Mouse (Mus musculus): ENCODE data around the gene Hip1r. TPM values are rescaled to one million over a fixed set of nuclear protein-coding genes. Genes with fewer than 3 reads are reported as not detected.

The Hip1r gene
- polyA plus RNA-seq, 1 experiment from 2014 or later = 8.4 TPM

DNA sequence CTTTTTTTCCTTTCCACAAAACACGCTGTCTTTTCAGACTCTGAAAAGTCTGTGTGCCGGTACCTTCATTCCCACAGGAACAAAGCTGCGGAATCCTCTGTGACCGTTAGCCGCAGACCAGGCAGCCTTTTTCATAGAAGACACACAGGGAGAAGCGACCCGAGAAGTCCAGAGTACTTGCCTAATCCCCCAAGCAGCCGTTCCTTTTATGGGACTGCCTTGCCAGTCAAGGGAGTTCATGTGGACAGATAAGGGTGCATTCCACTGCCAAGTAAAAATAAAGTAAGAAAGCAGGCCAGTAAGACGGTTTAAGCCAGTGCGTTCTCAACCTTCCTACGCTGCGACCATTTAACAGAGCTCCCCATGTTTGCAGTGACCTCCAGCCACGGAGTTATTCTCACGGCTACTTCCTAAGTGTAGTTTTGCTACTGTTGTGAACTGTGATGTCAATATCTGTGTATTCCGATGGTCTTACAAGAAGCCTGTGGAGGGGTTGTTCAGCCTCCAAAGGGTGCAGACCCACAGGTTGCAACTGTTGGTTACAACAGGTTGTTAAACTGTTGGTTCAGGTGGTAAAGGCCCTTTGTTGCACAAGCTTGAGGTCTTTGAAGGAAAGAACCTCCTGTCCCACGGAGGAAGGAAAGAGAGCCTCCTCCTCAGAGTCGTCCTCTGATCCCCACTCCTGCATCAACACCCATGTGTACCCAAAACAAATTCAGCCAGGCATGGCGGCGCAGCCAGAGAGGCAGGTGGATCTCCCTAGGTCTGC is 54.5 kb downstream of the Hip1r start:
- Histone ChIP-seq H3K4me3 (peak overlapping the region; percentile 38), H3K4me1 (peaks cover 84% of the 10 kb centered on the region), H3K36me3 (peaks cover 18% of the 10 kb centered on the region), H3K9me3 (no peaks in the 10 kb centered on the region), H3K27me3 (ENCODE audit: insufficient read depth, poor library complexity, severe bottlenecking) (no peaks in the 10 kb centered on the region), H3K27ac (peak overlapping the region; percentile 86)
- DNase-seq (ENCODE audit: low spot score) = no peak
- 41% methylated on average over 19 of the region's 19 CpGs for WGBS

DNA sequence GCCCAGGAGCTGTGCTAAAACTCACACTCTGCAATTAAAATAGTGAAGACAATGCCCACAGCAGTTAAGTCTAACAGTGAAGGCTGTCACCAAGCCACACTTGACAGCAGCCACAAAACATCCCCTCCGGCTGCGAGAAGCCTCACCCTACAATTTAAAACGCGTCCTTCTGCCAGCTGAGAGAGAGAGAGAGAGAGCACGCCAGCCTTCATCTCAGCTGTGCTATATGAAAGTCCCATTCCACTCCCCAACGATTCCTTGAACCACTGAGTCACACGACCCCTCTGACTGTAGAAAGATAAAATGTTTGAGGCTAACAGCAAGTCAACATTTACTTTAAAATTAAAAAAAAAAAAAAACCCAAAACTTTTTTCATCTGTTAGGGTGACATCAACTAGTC is 55.3 kb downstream of the Hip1r start:
- Histone ChIP-seq H3K4me1 (peaks cover 76% of the 10 kb centered on the region), H3K36me3 (peaks cover 18% of the 10 kb centered on the region), H3K9me3 (no peaks in the 10 kb centered on the region), H3K27ac (peak overlapping the region; percentile 86), H3K4me3 (peak overlapping the region; percentile 38; the same call in 1 of the 2 replicates), H3K27me3 (ENCODE audit: insufficient read depth, poor library complexity, severe bottlenecking) (no peaks in the 10 kb centered on the region)
- 53% methylated on average over 7 of the region's 7 CpGs for WGBS
- no peak for DNase-seq (ENCODE audit: low spot score)

DNA sequence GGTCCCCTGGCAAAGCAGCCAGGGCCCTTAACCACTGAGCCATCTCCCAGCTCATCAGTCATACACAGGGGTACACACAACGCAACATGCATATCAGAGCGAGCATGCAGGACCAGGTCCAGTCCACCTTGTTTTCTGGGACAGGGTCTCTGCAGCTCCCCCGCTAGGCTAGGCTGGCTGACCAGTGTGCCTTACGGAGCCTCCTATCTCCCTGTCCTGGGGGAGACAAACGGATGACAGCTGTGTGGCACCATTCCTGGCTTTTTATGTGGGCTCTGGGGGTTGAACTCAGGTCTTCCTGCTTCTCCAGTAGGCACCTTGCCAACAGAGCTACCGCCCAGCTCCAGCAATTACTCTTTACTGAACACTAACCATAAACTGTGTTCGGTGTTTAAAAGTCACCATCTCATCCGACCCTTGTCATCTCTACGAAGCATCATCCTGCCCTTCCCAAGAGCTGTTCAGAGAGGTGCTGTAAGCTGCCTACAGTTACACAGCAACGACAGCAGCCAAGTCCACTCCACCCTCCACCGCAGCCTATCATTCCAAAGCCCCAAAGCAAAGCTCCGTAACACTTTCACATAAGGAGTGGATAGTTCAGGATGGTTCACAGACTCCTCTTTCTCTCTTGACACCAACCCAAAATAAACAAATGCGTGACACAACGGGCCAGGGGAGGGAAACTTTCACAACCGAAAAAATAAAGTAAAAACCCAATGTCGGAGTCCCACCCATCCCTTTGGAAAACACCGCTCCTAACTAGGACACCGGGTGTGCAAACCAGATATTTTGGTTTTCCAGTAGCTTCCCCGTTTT is 56.0 kb downstream of the Hip1r start:
- H3K27ac ChIP-seq = 0 out of 2 replicates have a peak overlapping the region, but pooled peaks have one; percentile 86
- H3K4me1 ChIP-seq = peaks cover 69% of the 10 kb centered on the region
- WGBS = 81% methylated on average over 19 of the region's 19 CpGs
- H3K9me3 ChIP-seq = no peaks in the 10 kb centered on the region
- DNase-seq (ENCODE audit: low spot score) = no peak
- H3K4me3 ChIP-seq = peak overlapping the region; percentile 98
- no peaks in the 10 kb centered on the region for H3K27me3 ChIP-seq (ENCODE audit: insufficient read depth, poor library complexity, severe bottlenecking)
- H3K36me3 ChIP-seq = peaks cover 18% of the 10 kb centered on the region

DNA sequence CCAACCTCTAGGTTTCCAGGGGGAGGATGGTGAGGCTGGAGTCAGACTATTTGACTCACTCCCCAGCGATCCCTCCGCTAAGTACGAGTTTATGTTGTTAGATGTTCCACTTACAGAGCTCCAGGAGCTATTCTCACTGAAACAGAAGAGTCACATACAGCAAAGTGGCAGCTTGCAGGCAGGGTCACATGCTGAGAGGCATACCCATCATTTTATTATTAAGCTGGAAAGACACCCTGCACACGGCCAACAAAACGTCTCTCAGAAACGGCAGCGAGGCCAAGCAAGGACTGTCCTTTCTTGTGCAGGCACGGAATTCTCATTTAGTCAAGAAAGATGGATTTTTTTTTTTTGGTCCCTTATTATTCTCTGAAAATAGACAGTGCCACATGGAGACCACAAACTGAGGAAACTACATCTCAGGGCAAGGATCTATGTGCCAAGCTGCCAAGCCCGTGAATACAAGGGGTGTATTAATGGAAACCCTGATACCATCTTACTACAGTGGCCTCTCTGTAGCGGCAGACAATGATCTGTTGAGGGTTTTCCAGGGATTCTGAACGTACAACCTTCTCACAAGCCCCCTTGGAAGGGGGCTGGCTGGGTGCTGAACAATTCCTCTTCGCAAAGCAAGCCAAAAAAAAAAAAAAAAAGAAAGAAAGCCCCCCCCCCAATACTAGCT is 57.1 kb downstream of the Hip1r start:
- H3K4me1 ChIP-seq = peaks cover 62% of the 10 kb centered on the region
- no peak for DNase-seq (ENCODE audit: low spot score)
- peak overlapping the region; percentile 98 for H3K4me3 ChIP-seq
- H3K27me3 ChIP-seq (ENCODE audit: insufficient read depth, poor library complexity, severe bottlenecking) = no peaks in the 10 kb centered on the region
- WGBS = 45% methylated on average over 12 of the region's 12 CpGs
- peaks cover 18% of the 10 kb centered on the region for H3K36me3 ChIP-seq
- H3K9me3 ChIP-seq = no peaks in the 10 kb centered on the region
- H3K27ac ChIP-seq = peak overlapping the region; percentile 99

DNA sequence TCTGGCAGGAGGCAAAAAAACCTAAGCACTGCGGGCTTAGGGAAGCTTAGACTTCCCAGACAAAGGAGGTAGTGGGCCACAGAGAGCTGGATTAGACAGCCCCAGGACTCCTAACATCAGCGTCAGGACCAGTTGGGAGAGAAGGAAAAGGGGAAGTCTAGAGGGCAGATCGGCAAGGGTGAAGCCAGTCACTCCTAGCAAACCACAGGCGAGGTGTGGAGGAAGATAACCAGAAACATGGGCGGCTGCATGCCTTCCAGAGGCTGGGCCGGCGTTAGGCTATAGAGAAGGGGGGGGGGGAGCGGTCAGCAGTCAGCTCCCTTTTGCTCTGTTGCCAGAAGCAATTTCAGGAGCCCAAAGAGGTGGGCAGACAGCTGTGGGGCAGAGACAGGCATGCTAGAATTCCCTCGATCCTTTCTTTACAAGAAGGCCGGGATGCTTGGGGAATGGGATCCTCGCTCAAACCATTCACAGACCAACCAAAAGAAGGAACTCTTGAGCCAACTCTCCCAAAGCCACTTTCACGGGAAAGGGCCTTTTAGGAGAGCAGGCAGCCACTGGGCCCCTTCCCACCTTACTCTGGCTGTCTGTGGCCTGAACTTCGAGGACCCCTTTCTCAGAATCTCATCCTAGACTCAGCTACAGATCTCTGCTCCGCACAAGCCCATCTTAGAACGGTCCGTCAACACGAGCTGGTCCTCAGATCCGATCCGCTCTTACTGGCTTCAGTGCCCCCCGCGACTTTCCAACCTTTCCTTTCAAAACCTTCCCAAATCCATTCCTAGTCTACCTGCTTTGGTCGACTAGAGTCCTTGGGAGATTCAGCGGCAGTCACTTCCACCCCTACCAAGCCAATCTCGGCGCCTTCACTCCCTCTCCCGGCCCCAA is 57.9 kb downstream of the Hip1r start:
- Histone ChIP-seq H3K27ac (peak overlapping the region; percentile 99), H3K4me1 (peaks cover 56% of the 10 kb centered on the region)
- 1% methylated on average over 25 of the region's 26 CpGs for WGBS

DNA sequence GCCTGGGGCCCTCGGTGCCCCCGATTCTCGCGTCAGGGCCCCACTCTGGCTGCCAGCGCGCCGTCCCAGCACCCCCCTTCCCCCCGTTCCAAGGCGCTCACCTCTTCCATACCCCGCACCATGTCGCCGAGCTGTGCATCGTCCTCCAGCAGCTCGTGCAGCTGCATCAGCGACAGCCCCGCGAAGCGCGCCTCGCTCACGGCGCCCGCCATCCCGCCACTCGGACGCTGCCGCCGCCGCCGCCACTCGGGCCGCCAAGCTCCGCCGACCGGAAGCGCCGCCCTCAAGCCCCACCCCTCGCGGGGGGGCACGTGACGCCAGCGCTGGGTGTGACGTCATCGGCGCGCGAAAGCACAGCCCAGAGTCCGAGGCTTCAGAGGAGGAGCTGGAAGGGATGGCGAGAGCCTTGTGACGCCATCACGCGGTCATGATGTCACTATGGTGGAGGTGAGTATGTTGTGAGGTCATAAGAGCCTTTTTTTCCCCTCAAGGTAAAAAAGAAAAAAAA is 58.6 kb downstream of the Hip1r start, which contains the start of gene Vps37b:
Gene Vps37b, minus strand, starts transcription at position 270 of the 508 bp plus-strand sequence.
- WGBS = under 1% methylated on average over 52 of the region's 52 CpGs

More for the DNA sequence above, 57.9 kb downstream of the Hip1r start:
- peak; percentile 92 for DNase-seq (ENCODE audit: low spot score)
- Histone ChIP-seq H3K4me3 (peak overlapping the region; percentile 98), H3K9me3 (no peaks in the 10 kb centered on the region), H3K36me3 (peaks cover 12% of the 10 kb centered on the region), H3K27me3 (ENCODE audit: insufficient read depth, poor library complexity, severe bottlenecking) (no peaks in the 10 kb centered on the region)

DNA sequence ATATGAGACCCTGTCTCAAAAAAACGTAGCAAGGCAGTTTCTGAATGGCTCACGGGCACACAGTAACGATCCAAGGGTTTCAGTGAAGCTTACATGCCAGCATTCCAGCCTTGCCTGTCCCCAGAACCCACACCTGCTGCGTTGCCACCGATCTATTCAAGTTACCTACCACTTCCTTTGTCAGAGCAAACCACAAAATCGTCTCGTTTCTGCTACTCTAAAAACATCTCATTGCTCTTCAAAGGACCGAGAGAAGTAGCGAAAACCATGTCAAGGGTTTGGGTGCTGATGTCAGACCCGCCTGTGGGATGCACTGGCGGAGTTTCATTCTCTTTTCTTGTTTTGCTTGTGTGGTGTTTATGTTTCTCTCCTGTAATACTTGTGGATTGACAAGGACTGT is 61.0 kb downstream of the Hip1r start:
- Histone ChIP-seq H3K36me3 (no peaks in the 10 kb centered on the region), H3K4me3 (no peak overlapping the region), H3K27ac (no peak overlapping the region), H3K4me1 (peaks cover 39% of the 10 kb centered on the region), H3K27me3 (ENCODE audit: insufficient read depth, poor library complexity, severe bottlenecking) (no peaks in the 10 kb centered on the region), H3K9me3 (no peaks in the 10 kb centered on the region)
- 74% methylated on average over 11 of the region's 11 CpGs for WGBS
- DNase-seq (ENCODE audit: low spot score) = no peak

More for the DNA sequence above, 58.6 kb downstream of the Hip1r start, which contains the start of gene Vps37b:
- Histone ChIP-seq H3K27ac (peak within 1 kb of the TSS; percentile 99), H3K27me3 (ENCODE audit: insufficient read depth, poor library complexity, severe bottlenecking) (no peaks in the 10 kb centered on the region), H3K9me3 (no peaks in the 10 kb centered on the region), H3K4me3 (peak within 1 kb of the TSS; percentile 98), H3K4me1 (peaks cover 56% of the 10 kb centered on the region), H3K36me3 (peaks cover 8% of the 10 kb centered on the region)
- peak; percentile 95 for DNase-seq (ENCODE audit: low spot score)

DNA sequence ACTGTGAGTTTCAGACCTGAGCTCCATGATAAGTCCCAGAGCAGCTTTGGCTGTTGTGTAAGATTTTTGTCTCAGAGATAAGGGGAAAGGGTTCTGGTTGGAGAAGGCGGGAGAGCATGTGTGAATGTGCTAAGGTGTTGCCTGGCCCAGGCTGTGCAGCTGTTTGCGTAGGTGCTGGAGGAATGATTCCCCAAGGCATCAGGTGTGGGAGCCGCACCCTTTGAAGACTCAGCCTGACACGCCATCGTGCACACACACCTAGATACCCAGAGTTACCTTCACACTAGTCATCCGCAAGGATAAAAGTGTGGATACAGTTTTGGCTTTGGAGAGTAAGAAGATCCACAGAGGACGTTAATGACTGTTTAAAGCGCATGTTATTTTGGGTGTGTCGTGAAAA is 62.0 kb downstream of the Hip1r start:
- H3K4me1 ChIP-seq = peaks cover 35% of the 10 kb centered on the region
- no peaks in the 10 kb centered on the region for H3K27me3 ChIP-seq (ENCODE audit: insufficient read depth, poor library complexity, severe bottlenecking)
- no peaks in the 10 kb centered on the region for H3K36me3 ChIP-seq
- DNase-seq (ENCODE audit: low spot score) = no peak
- H3K9me3 ChIP-seq = no peaks in the 10 kb centered on the region
- H3K27ac ChIP-seq = no peak overlapping the region
- 76% methylated on average over 9 of the region's 9 CpGs for WGBS
- H3K4me3 ChIP-seq = no peak overlapping the region

DNA sequence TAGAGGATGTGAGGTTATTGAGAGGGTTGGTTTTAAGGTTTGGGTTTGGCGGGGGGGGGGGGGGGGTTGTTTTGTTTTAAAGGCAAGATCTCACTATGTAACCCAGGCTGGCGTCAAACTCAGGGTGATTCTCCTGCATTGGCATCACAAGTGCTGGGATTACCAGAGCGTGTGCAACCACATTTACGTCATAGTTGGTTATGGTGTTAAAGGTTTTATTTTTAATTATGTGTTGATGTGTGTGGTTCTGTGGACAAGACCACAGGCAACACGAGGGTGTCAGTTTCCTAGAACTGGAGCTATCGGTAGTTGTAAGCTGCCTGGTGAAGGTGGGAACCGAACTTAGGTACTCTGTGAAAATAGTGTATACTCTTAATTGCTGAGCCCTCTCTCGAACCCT is 62.4 kb downstream of the Hip1r start:
- H3K27me3 ChIP-seq (ENCODE audit: insufficient read depth, poor library complexity, severe bottlenecking) = no peaks in the 10 kb centered on the region
- no peaks in the 10 kb centered on the region for H3K36me3 ChIP-seq
- no peak for DNase-seq (ENCODE audit: low spot score)
- H3K27ac ChIP-seq = no peak overlapping the region
- no peak overlapping the region for H3K4me3 ChIP-seq
- peaks cover 34% of the 10 kb centered on the region for H3K4me1 ChIP-seq
- WGBS = 71% methylated on average over 8 of the region's 8 CpGs
- H3K9me3 ChIP-seq = no peaks in the 10 kb centered on the region

DNA sequence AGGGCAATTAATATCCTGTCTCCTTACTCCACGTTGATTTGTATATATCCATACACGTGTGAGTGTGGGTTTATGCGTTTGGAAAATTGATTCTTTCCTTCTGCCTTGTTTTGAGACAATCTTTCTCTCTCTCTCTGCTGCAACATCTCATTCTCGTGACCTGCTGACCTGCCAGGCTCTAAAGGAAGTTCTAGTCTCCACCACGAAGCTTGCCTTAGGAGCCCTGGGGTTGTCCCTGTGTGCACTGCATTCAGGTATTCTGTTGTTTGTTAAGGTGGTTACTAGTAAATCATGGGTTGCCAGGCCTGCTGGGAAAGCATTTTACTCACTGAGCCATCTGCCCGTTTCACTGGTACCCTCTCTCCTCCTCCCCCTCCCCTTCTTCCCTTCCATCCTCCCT is 62.9 kb downstream of the Hip1r start:
- Histone ChIP-seq H3K4me1 (peaks cover 32% of the 10 kb centered on the region), H3K9me3 (no peaks in the 10 kb centered on the region), H3K27ac (peak overlapping the region; percentile 65), H3K4me3 (no peak overlapping the region), H3K36me3 (no peaks in the 10 kb centered on the region), H3K27me3 (ENCODE audit: insufficient read depth, poor library complexity, severe bottlenecking) (no peaks in the 10 kb centered on the region)
- WGBS = 33% methylated on average over 6 of the region's 6 CpGs
- no peak for DNase-seq (ENCODE audit: low spot score)

DNA sequence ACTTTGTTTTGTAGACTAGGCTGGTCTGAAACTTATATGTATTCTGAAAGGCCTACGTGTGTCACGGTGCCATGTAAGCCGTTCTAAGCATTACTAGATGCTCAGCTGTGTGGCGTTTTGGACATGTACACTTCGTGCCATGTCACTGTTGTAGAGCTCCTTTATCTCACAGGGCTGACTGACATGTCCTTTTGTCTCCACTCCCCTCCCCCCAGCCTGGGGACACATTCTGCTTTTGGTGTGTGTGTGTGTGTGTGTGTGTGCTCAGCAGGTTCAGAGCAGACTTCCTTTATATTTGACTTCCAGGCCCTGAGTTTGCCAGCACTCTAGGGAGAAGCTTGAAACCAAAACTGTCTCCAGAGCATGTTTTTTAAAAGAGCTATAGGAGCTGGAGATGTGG is 63.4 kb downstream of the Hip1r start:
- H3K4me3 ChIP-seq = no peak overlapping the region
- H3K9me3 ChIP-seq = no peaks in the 10 kb centered on the region
- 41% methylated on average over 5 of the region's 5 CpGs for WGBS
- H3K27ac ChIP-seq = peak overlapping the region; percentile 65
- no peak for DNase-seq (ENCODE audit: low spot score)
- H3K36me3 ChIP-seq = no peaks in the 10 kb centered on the region
- peaks cover 33% of the 10 kb centered on the region for H3K4me1 ChIP-seq
- no peaks in the 10 kb centered on the region for H3K27me3 ChIP-seq (ENCODE audit: insufficient read depth, poor library complexity, severe bottlenecking)

DNA sequence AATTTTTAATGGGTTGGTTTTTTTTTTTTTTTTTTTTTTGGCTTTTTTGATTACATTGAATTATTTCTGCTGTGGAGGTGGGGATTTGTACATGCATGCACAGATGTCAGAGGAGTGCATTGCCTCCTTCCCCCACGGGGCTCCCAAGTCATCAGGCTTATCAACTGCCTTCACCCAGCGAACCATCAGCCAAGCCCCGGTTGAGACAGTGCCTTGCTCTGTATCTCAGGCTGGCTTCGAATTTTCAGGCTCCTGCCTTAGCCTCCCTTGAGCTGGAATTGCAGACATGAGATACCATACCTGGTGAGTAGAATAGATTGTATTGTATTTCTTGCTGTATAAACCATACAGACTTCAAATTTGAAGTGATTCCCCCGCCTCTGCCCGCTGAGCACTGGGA is 66.2 kb downstream of the Hip1r start:
- no peak overlapping the region for H3K4me3 ChIP-seq
- no peak for DNase-seq (ENCODE audit: low spot score)
- H3K4me1 ChIP-seq = peaks cover 52% of the 10 kb centered on the region
- H3K27ac ChIP-seq = no peak overlapping the region
- H3K27me3 ChIP-seq (ENCODE audit: insufficient read depth, poor library complexity, severe bottlenecking) = no peaks in the 10 kb centered on the region
- 56% methylated on average over 6 of the region's 6 CpGs for WGBS
- H3K36me3 ChIP-seq = no peaks in the 10 kb centered on the region
- no peaks in the 10 kb centered on the region for H3K9me3 ChIP-seq
